Mouse (Mus musculus): ENCODE results near the gene Ank2. TPM values are rescaled to one million over a fixed set of nuclear protein-coding genes. Genes with fewer than 3 reads are reported as not detected.

Gene Ank2
- total RNA-seq, 2 experiments from 2014 or later, result 847 to 969 TPM

DNA sequence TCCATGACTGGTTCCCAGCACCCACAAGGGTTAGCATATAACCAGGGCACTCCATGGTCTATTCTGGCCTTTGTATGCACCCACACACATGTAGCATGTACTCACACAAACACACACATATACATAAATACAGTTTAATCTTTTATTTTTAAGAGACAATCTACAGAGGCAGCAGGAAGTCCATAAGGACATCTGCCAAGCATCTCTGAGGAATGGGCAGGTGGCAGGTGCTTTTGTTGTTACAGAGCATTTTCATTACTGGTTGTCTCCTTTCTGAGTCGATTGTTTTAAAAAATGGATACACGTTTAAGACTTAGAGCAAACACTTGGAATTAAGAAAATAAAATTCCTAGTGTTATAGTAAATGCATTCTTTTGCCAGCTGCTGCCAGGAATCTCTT, 390.7 kb downstream of the Ank2 start:
- DNase-seq (ENCODE audit: low spot score in 2 of 2), result no peak
- intact Hi-C loops (cut with DNase I), result no loop called here

DNA sequence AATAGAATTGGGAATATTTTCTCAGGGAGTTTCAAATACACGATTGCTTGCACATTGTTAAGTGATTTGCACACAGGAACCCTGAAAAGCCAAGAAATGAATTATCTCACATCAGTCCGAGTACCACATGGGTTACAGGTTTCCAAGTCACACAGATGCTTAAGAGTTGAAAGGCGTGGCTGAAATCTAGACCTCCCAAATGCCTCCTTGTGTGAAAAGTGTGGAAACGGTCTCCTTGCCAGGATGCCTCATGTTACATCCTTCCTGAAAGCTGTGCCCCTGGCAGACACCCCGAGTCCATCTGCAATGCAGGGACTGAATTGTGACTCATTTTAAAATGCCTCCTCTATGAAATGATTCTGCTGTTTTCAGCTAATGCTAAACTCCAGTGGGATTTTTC, 391.9 kb downstream of the Ank2 start:
- peak in 1 of 2 experiments; percentile 25 for DNase-seq (ENCODE audit: low spot score in 2 of 2)
- intact Hi-C loops (cut with DNase I), result no loop called here

DNA sequence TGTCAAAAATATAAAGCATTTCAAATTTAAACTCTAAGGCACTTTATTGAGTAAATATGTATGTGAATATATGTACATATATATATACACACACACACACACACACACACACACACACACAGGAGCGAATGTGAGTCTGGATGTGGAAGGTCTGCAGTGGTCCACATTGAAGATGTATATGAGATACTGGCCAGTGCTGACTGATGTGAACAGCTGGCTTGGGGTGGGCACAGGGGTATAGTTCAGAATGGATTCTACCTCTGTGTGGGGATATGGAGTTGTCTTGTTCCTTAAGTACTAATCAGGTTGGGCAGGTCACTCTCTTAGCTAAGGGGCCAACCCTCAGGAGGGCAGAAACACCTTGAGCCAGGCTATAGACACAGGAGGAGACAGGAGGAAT, 397.8 kb downstream of the Ank2 start:
- intact Hi-C loops (cut with DNase I), result no loop called here
- no peak for DNase-seq (ENCODE audit: low spot score in 2 of 2)

- DNase-seq (ENCODE audit: low spot score in 2 of 2), result no peak
- intact Hi-C loops (cut with DNase I), result no loop called here
Measured at GRCm38 (mm10) chr3:127097745-127098144, 401.4 kb downstream of the Ank2 start.

- intact Hi-C loops (cut with DNase I), result no loop called here
- no peak for DNase-seq (ENCODE audit: low spot score in 2 of 2)
Measured at GRCm38 (mm10) chr3:127097106-127097505, 402.0 kb downstream of the Ank2 start.

DNA sequence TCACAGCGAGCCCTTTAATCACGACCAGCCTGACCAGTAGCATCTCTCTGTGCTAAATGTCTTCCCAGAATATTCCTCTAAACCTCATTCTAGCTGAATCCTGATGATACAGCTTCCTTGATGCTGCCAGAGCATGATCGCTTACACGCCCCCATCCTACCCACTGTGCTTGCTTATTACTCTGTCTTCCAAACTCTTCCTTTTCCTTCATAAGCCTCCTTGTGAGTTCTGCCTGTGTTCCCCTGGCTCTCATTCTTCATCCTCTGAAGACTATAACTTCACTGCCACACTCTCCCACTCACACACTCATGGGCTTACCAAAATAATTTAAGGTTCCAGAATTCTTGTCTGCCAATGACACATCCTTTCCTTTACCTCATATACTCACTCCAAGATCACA, 405.5 kb downstream of the Ank2 start:
- intact Hi-C loops (cut with DNase I), result no loop called here
- DNase-seq (ENCODE audit: low spot score in 2 of 2), result peak in 1 of 2 experiments; percentile 44

DNA sequence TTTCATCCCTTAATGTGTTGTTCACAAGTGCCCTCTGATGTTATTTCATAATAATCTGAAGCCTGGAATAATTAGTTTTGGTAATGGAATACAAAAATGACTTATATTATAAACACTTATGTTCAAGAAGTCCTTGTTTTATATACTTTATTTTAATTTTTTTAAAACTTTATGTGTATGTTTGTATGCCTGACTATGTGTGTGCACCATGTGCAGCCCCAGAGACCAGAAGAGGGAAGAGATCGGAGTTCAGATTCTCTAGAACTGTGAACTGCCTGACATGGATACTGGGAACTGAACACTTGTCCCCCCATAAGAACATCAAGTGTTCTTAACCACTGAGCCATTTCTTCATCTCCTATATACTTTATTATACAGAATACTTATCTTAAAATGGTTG, 411.6 kb downstream of the Ank2 start:
- DNase-seq (ENCODE audit: low spot score in 2 of 2), result no peak
- intact Hi-C loops (cut with DNase I), result no loop called here

DNA sequence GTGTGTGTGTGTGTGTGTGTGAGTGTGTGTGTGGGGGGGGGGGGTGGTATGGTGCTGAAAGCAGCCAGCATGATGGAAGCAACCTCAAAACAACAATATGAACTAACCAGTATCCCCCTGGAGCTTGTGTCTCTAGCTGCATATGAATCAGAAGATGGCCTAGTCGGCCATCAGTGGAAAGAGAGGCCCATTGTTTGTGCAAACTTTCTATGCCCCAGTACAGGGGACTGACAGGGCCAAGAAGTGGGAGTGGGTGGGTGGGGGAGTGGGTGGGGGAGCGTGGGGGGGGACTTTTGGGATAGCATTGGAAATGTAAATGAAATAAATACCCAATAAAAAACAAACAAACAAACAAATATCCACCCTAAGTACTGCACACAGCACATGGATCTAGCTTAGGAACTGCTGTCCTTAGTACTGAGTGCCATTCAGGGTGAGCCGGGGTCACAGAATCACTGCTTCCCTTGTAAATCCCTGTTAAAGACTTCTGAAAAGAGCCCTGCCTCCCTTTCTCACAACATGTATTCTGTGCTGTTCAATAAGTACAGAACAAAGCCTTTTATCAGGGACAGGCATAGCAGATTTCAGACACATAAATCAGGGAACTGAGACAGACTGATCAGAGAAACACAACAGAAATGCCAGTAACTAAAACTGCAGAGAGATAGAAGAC, 412.2 kb downstream of the Ank2 start:
- DNase-seq (ENCODE audit: low spot score in 2 of 2), result no peak
- intact Hi-C loops (cut with DNase I), result no loop called here

DNA sequence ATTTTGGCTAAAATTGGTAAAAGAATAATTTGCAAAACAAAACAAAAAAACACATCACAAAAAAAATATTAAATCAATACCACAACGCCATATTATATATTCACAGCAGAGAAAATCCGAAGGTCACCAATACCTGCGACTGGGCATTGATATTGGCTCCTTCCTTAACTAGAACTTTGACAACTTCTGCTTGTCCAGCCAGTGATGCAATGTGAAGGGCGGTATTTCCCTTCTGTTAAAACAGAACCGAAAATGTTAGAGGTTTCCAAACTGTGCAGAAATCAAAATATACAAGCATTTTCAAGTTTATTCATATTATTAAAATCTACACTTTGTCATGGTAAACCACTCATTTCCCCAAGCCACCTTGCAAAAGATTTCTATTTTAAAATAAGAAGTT, 421.8 kb downstream of the Ank2 start:
- DNase-seq (ENCODE audit: low spot score in 2 of 2), result no peak
- intact Hi-C loops (cut with DNase I), result loop anchor here (10.0 kb wide), 1 partner anchor 77 kb away; no protein-coding TSS in a partner anchor

DNA sequence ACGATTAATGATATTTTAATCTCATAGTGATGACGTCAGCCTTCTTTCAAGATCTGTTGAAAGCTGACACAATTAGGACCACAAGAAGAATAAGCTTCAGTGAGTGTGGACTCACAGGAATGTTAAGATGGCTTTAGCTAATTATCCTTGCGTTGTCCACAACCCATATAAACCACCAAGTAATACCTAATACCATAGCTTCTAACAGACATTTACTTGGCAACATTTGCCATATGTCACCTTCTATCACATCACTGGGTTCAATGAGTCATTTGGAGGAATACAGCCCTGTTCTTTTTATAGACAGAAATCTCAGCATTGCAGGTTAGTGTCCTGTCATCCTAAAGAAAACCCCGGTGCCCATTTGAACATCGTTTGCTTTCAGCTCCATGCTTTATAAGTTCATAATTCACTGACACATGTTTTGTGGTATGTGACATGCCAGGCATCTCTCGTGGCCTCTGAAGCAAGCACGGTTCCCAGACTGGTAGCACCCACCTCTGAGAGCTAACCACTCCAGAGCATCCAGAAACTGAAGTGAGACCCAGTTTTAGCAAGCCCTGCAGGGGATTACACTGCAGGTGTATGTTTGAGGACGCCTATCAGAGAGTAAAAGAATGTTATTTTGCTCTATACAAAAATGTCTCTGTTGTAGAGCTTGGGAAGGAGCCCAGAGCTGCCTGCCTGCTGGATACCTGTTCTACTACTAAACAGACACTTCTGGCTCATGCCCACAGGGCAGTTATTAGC, 423.4 kb downstream of the Ank2 start:
- no peak for DNase-seq (ENCODE audit: low spot score in 2 of 2)
- intact Hi-C loops (cut with DNase I), result loop anchor here (10.0 kb wide), 1 partner anchor 79 kb away; no protein-coding TSS in a partner anchor

GRCm38 (mm10) chr3:127071471-127071870, 427.7 kb downstream of the Ank2 start:
- intact Hi-C loops (cut with DNase I), result loop anchor here (5.0 to 10.0 kb wide), 2 partner anchors 39 to 83 kb away; no protein-coding TSS in a partner anchor
- DNase-seq (ENCODE audit: low spot score in 2 of 2), result peak; percentile 65 to 73

GRCm38 (mm10) chr3:127063654-127064386, 435.3 kb downstream of the Ank2 start:
- intact Hi-C loops (cut with DNase I), result no loop called here
- DNase-seq (ENCODE audit: low spot score in 2 of 2), result peak in 1 of 2 experiments; percentile 24

DNA sequence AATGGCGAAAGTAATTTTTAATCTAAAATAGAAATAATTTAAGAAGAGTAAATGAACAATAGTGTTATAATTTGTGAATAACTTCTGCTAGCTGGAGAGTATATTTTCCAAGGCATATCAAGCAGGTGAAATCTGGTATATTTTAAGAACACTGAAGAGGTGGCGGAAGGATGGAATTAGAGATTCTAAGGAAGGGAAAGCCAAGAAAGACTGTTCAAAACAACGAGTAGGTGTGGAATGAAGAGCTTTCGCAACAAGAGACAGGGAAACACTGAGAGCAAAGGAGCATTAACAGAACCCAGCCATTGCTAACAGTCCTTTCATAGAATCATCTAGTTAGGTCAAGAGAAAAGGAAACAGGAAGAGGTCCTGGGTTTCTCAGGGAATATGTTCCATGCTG, 439.5 kb downstream of the Ank2 start:
- intact Hi-C loops (cut with DNase I), result no loop called here

GRCm38 (mm10) chr3:127041288-127041687, 457.9 kb downstream of the Ank2 start:
- no peak for DNase-seq (ENCODE audit: low spot score in 2 of 2)
- intact Hi-C loops (cut with DNase I), result no loop called here

More for the DNA sequence above, 439.5 kb downstream of the Ank2 start:
- no peak for DNase-seq (ENCODE audit: low spot score in 2 of 2)

DNA sequence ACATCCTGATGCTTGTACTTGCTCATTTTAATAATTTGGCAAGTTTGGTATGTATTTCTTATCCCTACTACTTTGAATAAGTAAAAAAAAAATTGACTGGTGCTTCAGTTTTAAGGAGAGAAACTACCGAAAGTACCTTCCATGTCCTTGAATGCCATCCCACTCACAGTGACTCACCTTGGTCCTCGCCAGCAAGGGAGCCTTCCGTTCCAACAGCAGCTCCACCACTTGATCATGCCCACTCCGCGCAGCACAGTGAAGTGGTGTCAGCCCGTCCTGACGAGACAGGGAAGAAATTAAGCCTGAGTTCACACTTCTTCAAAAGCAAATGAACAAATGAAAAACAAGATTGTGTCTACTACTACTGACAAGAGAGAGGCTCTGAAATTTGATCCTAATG, 460.6 kb downstream of the Ank2 start:
- peak in 1 of 2 experiments; percentile 58 for DNase-seq (ENCODE audit: low spot score in 2 of 2)
- intact Hi-C loops (cut with DNase I), result loop anchor here (10.0 kb wide), 1 partner anchor 126 kb away; no protein-coding TSS in a partner anchor

GRCm38 (mm10) chr3:127036118-127036517, 463.0 kb downstream of the Ank2 start:
- intact Hi-C loops (cut with DNase I), result loop anchor here (10.0 kb wide), 1 partner anchor 129 kb away; no protein-coding TSS in a partner anchor
- no peak for DNase-seq (ENCODE audit: low spot score in 2 of 2)

DNA sequence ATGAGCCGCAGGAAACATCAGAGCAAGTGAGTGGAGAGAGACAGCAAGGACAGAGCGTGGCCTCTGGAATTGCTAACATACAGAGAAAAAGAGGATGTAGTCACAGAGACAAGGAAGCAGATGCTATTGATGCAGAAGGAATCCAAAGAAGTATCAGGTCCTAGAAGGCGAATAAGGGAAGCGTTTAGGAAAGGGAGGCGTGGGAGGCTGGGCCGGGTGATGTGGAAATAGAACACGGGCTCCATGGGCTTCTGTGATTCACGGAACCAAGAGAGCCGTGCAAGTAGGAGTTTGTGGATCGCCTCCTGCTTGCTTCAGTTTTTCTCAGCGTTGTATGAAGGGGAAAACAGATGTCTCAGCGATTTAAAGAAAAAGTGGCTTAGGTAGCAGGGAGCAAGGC, 463.6 kb downstream of the Ank2 start:
- DNase-seq (ENCODE audit: low spot score in 2 of 2), result peak; percentile 76 to 81

DNA sequence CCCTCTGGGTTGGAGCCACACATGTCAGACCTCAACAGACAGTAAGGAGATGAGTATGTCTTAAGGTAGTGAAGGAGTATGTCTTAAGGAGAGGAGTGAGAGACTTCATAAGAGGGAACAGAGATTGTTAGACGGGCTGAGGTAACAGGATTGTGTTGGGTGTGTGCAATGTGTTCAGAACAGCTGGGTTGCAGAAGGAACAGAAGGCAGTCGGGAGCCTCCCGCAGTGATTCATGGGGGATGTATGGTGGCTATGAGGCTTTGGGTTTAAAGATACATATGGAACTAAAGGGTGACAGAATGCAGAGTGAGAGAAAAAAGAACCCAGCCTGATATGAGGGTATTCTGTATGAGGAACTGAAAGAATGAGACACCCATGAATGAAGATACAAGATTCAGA, 464.2 kb downstream of the Ank2 start:
- intact Hi-C loops (cut with DNase I), result loop anchor here (5.0 to 10.0 kb wide), 2 partner anchors 37 to 130 kb away; no protein-coding TSS in a partner anchor
- no peak for DNase-seq (ENCODE audit: low spot score in 2 of 2)

More for the DNA sequence above, 463.6 kb downstream of the Ank2 start:
- intact Hi-C loops (cut with DNase I), result loop anchor here (10.0 kb wide), 1 partner anchor 129 kb away; no protein-coding TSS in a partner anchor

DNA sequence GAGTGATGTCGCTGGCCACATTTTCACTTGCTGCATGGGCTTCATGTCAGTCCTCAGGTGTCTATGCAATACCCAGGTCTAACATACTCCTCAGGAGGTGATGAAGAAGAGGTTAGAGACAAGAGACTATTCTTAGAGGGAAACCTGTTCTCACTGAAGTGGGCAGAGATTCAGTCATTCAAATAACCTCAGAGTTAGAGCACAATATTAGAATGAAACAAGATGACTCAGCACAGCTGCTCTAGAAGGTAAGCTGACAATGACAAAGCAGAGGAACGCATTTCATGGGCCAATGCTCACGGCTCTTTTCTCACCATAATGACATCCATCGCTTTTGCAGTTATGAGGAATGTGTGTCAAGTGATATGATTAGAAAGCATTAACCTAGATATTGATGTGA, 475.2 kb downstream of the Ank2 start:
- DNase-seq (ENCODE audit: low spot score in 2 of 2), result no peak
- intact Hi-C loops (cut with DNase I), result no loop called here

GRCm38 (mm10) chr3:127020167-127020566, 479.0 kb downstream of the Ank2 start:
- DNase-seq (ENCODE audit: low spot score in 2 of 2), result no peak
- intact Hi-C loops (cut with DNase I), result no loop called here

Data from left cerebral cortex, postnatal 36 days (tissue).